Mouse (Mus musculus): ENCODE measurements around the gene Mprip.

DNA sequence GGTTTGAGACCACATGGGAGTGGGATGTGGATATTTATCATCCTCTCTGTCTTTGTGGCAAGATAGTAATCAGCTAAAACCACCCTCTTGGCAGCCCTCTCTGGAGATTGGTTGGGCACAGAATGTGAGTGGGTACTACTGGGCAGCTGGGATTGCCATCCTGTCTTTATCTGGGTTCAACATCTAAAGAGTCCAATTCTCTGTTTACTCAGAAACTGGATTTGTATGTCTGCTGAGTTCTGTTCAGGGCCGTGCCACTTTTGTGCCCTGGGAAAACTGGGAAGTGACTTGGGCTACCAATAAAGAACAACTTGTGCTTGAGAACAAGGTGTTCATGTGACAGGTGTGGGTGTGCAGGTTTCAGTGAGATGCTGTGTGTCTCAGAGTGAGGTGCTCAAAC is 73.2 kb downstream of the Mprip start:
- TF ChIP-seq TAL1 (IDR thresholded peaks at IDR 0.05; ENCODE audit: low read length): no peak
- TF ChIP-seq GATA1 (IDR thresholded peaks at IDR 0.05; ENCODE audit: low read length): no peak

All from erythroblast, embryonic 14.5 days (primary cell).